Mouse (Mus musculus) lung, adult 2 months (tissue): ENCODE measurements around the gene Ppy.

Experiments used
- CTCF ChIP-seq: fragments of 200-500 bp; IDR thresholded peaks from 2 replicates; pipeline ENCODE4 v1.5.1; 2011; ENCODE audit warnings: mild to moderate bottlenecking, low read length, control low read depth; ENCODE audit not compliant: insufficient read depth
- POLR2A ChIP-seq: fragments of 200-500 bp; IDR thresholded peaks from 2 replicates; pipeline ENCODE4 v1.6.1; 2011; ENCODE audit warnings: low read depth, mild to moderate bottlenecking, control low read depth, low read length, borderline replicate concordance; ENCODE audit errors: extremely low read depth

DNA sequence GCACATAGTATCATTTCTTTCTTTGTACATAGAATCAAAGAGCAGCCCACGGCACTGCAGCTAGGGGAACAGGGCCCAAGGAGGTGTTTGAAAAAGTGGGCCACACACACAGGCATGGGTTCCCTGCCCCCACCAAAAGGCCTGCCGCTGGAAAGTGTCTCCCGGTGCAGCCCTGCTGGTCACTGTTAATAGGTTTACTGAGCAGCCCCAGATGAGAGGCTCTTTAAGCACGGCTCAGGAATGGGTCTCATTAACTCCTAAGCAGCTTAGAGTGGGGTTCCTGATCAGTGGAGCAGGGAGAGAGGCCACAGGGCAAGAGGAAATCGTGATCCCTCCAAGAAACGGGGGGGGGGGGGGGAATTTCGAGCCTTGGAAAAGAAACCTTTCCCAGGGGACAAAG is 17.0 kb downstream of the Ppy start:
- TF ChIP-seq POLR2A, result no peak
- no peak for TF ChIP-seq CTCF
